ENCODE assay signal across 26 mouse cellular contexts in genomic region chr13:8439188-8439835, GRCm38 (mm10).
DNase-seq lines count a peak whose midpoint lies in the region; ATAC-seq and TF ChIP-seq lines count a peak whose summit lies in the region.
"Had no signal": no experiment of that assay in that cellular context is flagged by ENCODE, and none has a peak within 500 bp of the region (broad histone marks: within the 10 kb centered on the region; RNA-seq: fewer than 3 reads in every experiment).

No protein-coding gene starts in this region.

- no peak for TF ChIP-seq CTCF in forebrain, postnatal 0 days (IDR thresholded peaks at IDR 0.05; ENCODE audit: low read depth)

- no peak overlapping the region for H3K4me2 ChIP-seq in forebrain, postnatal 0 days (ENCODE audit: low read depth)
- H3K4me2 ChIP-seq: heart, embryonic 13.5 days; hindbrain, embryonic 15.5 days; stomach, embryonic 15.5 days had no signal

- 81% methylated on average over 4 of the region's 4 CpGs for WGBS in forebrain, postnatal 0 days
- 96% methylated on average over 4 of the region's 4 CpGs for WGBS in forebrain, embryonic 10.5 days
- 93% methylated on average over 4 of the region's 4 CpGs for WGBS in hindbrain, embryonic 10.5 days

- ATAC-seq in forebrain, postnatal 0 days, result peak; percentile 93
- ATAC-seq: forebrain, embryonic 14.5 days; inflammation-experienced regulatory T-cells, adult 6 months had no signal

- no peaks in the 10 kb centered on the region for H3K27me3 ChIP-seq in forebrain, postnatal 0 days (ENCODE audit: insufficient read depth, low read length)
- no peaks in the 10 kb centered on the region for H3K27me3 ChIP-seq in forebrain, embryonic 10.5 days (ENCODE audit: poor library complexity, severe bottlenecking)
- H3K27me3 ChIP-seq in hindbrain, embryonic 10.5 days (ENCODE audit: insufficient read depth, poor library complexity, severe bottlenecking), result no peaks in the 10 kb centered on the region
- H3K27me3 ChIP-seq: heart, embryonic 13.5 days; hindbrain, embryonic 15.5 days; stomach, embryonic 15.5 days had no signal

- H3K27ac ChIP-seq in forebrain, postnatal 0 days (ENCODE audit: low read depth, low read length), result no peak overlapping the region
- no peak overlapping the region for H3K27ac ChIP-seq in forebrain, embryonic 10.5 days
- no peak overlapping the region for H3K27ac ChIP-seq in hindbrain, embryonic 10.5 days
- H3K27ac ChIP-seq: heart, adult 2 months; heart, embryonic 13.5 days; hindbrain, embryonic 15.5 days; liver, embryonic 14.5 days; stomach, embryonic 15.5 days had no signal

- H3K9ac ChIP-seq in forebrain, postnatal 0 days, result no peak overlapping the region
- H3K9ac ChIP-seq: heart, embryonic 13.5 days; hindbrain, embryonic 15.5 days; liver, embryonic 14.5 days; stomach, embryonic 15.5 days had no signal

- no peaks in the 10 kb centered on the region for H3K4me1 ChIP-seq in forebrain, postnatal 0 days (ENCODE audit: insufficient read depth)
- H3K4me1 ChIP-seq in forebrain, embryonic 10.5 days, result no peaks in the 10 kb centered on the region
- H3K4me1 ChIP-seq in hindbrain, embryonic 10.5 days (replicated peaks), result no peaks in the 10 kb centered on the region
- H3K4me1 ChIP-seq: heart, embryonic 13.5 days; hindbrain, embryonic 15.5 days; stomach, embryonic 15.5 days had no signal

- H3K9me3 ChIP-seq in forebrain, postnatal 0 days (ENCODE audit: low read length), result no peaks in the 10 kb centered on the region
- H3K9me3 ChIP-seq in forebrain, embryonic 10.5 days, result no peaks in the 10 kb centered on the region
- H3K9me3 ChIP-seq in hindbrain, embryonic 10.5 days, result no peaks in the 10 kb centered on the region
- H3K9me3 ChIP-seq: G1E; heart, embryonic 13.5 days; hindbrain, embryonic 15.5 days; stomach, embryonic 15.5 days had no signal

- H3K4me3 ChIP-seq in forebrain, postnatal 0 days (ENCODE audit: low read depth, low read length), result no peak overlapping the region
- no peak overlapping the region for H3K4me3 ChIP-seq in forebrain, embryonic 10.5 days
- H3K4me3 ChIP-seq in hindbrain, embryonic 10.5 days, result no peak overlapping the region
- H3K4me3 ChIP-seq: heart, adult 2 months; heart, embryonic 13.5 days; hindbrain, embryonic 15.5 days; stomach, embryonic 15.5 days had no signal

- peak; percentile 29 for DNase-seq in forebrain, postnatal 0 days
- no peak for DNase-seq in forebrain, embryonic 10.5 days (ENCODE audit: extremely low spot score, low spot score)
- peak; percentile 23 to 40 for DNase-seq in left cerebral cortex, postnatal 14 days (ENCODE audit: low spot score in 2 of 2)
- no peak for DNase-seq in left cerebral cortex, postnatal 4 days
- peak; percentile 5 to 22 for DNase-seq in frontal cortex, adult 2 months (ENCODE audit: extremely low spot score in 1 of 2, low spot score in 1 of 2)
- peak; percentile 9 for DNase-seq in right cerebral cortex, postnatal 4 days
- DNase-seq in hindbrain, embryonic 10.5 days (ENCODE audit: low spot score), result no peak
- DNase-seq: adrenal gland, adult 8-10 months; cerebellum, adult 9-10 months; cerebellum, postnatal 36 days; heart, adult 2 months; heart, postnatal 10 days; kidney, adult 11 months; kidney, postnatal 25 days; liver; lung, adult 2 months; lung, postnatal 14 days; midbrain, embryonic 14.5 days; thymus, postnatal 14 days had no signal

- intact Hi-C loops in left cerebral cortex, postnatal 14 days (cut with DNase I), result no loop called here
- intact Hi-C loops in left cerebral cortex, postnatal 4 days (cut with DNase I), result no loop called here

- H3K36me3 ChIP-seq in forebrain, postnatal 0 days (ENCODE audit: insufficient read depth), result no peaks in the 10 kb centered on the region
- no peaks in the 10 kb centered on the region for H3K36me3 ChIP-seq in forebrain, embryonic 10.5 days (replicated peaks)
- no peaks in the 10 kb centered on the region for H3K36me3 ChIP-seq in hindbrain, embryonic 10.5 days
- H3K36me3 ChIP-seq: G1E; heart, embryonic 13.5 days; hindbrain, embryonic 15.5 days; stomach, embryonic 15.5 days had no signal

Comparison
In these comparisons a context has a peak if more than half of its experiments do, and no peak if none do; other contexts are left out.
1. DNase-seq: peak in forebrain, postnatal 0 days (single experiment), left cerebral cortex, postnatal 14 days (2 of 2), frontal cortex, adult 2 months (2 of 2) and right cerebral cortex, postnatal 4 days (single experiment); none in forebrain, embryonic 10.5 days (single experiment), left cerebral cortex, postnatal 4 days (single experiment) and hindbrain, embryonic 10.5 days (single experiment).